Mouse (Mus musculus) bone marrow, adult 2 months (tissue): Measurements from ENCODE around the gene Olfr432.
"Not testable (repeated sequence)": the region's sequence is repeated elsewhere in the genome, so short reads cannot be mapped to it uniquely, and the experiment has no call there.

Source experiments
- CTCF ChIP-seq: fragments of 200-500 bp; IDR thresholded peaks from 2 replicates; pipeline ENCODE4 v1.5.1; 2011; ENCODE audit warnings: low read length, control low read depth; ENCODE audit not compliant: control insufficient read depth, insufficient read depth
- POLR2A ChIP-seq: fragments of 200-500 bp; IDR thresholded peaks from 2 replicates; pipeline ENCODE4 v1.6.1; 2011; ENCODE audit warnings: low read depth, mild to moderate bottlenecking, control low read depth, low read length, borderline replicate concordance; ENCODE audit not compliant: control insufficient read depth

GRCm38 (mm10) chr1:174042091-174042884 lies 6.7 kb upstream of the Olfr432 start:
- TF ChIP-seq POLR2A, CTCF: not testable (repeated sequence)
